Mouse (Mus musculus) hindbrain, embryonic 11.5 days (tissue): ENCODE measurements at regions not wholly inside any gene's neighbourhood (a gene's known extent, or its start where the extent isn't known, plus 50 kb on each side); places are given as distances from the start of the nearest gene placed in this dataset.

Experiments
- ATAC-seq: fragments of 200-750 bp; cut with Nextera tagmentation; 2 replicates; pipeline ENCODE4 v1.8.0; 2017; ENCODE audit warnings: mild to moderate bottlenecking, moderate TSS enrichment, moderate library complexity; ENCODE audit not compliant: low FRiP score
- DNase-seq: peaks from one replicate; pipeline ENCODE4 v3.0.0-alpha.2; 2015; ENCODE audit warnings: low spot score
- H3K27ac ChIP-seq: fragments of 300-500 bp; sonication (generic); 2 replicates; pipeline ENCODE4 v1.5.1; 2014; ENCODE audit warnings: mild to moderate bottlenecking, low read depth, low read length
- H3K27me3 ChIP-seq: fragments of 300-500 bp; sonication (generic); 2 replicates; pipeline ENCODE4 v1.6.1; 2014; ENCODE audit warnings: mild to moderate bottlenecking, low read length, moderate library complexity, mixed read lengths; ENCODE audit not compliant: control insufficient read depth, insufficient read depth
- H3K36me3 ChIP-seq: fragments of 300-500 bp; sonication (generic); 2 replicates; pipeline ENCODE4 v1.6.1; 2014; ENCODE audit warnings: mild to moderate bottlenecking, low read length, moderate library complexity, mixed read lengths; ENCODE audit not compliant: control insufficient read depth, insufficient read depth
- H3K4me1 ChIP-seq: fragments of 300-500 bp; sonication (generic); replicated peaks from 2 replicates; pipeline ENCODE4 v1.6.1; 2014; ENCODE audit warnings: low read length, mixed read lengths; ENCODE audit not compliant: control insufficient read depth, insufficient read depth
- H3K4me2 ChIP-seq: fragments of 300-500 bp; sonication (generic); replicated peaks from 2 replicates; pipeline ENCODE4 v1.6.1; 2014; ENCODE audit warnings: mild to moderate bottlenecking, low read depth, low read length
- H3K4me3 ChIP-seq: fragments of 300-500 bp; sonication (generic); 2 replicates; pipeline ENCODE4 v1.5.1; 2014; ENCODE audit warnings: low read depth, low read length
- H3K9ac ChIP-seq: fragments of 300-500 bp; sonication (generic); 2 replicates; pipeline ENCODE4 v1.6.1; 2014; ENCODE audit warnings: low read depth, low read length
- H3K9me3 ChIP-seq: fragments of 300-500 bp; sonication (generic); 2 replicates; pipeline ENCODE4 v1.6.1; 2016; ENCODE audit warnings: low read length; ENCODE audit not compliant: control insufficient read depth
- WGBS: fragments of 180-500 bp; shearing (Covaris S2); extraction: QIAGEN DNeasy Blood & Tissue Kit; methylation state at CpG from one replicate; pipeline ENCODE4 v1.1.7; 2014; 5-methylcytosine and 5-hydroxymethylcytosine counted together

DNA sequence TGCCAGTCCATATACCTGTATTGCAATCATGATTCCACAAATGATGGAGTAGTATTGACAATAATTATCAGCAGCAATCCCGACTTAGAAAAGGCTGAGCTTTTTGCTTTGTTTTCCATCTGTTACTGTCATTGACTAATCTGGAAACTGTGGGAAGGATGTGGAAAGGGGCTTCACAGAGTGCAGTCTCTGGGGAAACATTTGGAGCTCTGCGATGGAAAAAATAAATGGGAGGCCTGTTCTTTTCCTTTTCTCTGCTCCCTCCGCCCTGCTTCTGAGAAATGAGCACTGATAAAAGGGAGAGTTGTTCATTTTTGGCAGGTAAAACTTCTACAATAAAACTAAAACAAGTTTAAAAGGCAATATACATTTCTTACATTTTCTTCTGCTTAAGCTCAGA is 58.3 kb upstream of the Mast4 start:
- no peak for ATAC-seq
- WGBS: 77% methylated on average over 3 of the region's 3 CpGs

DNA sequence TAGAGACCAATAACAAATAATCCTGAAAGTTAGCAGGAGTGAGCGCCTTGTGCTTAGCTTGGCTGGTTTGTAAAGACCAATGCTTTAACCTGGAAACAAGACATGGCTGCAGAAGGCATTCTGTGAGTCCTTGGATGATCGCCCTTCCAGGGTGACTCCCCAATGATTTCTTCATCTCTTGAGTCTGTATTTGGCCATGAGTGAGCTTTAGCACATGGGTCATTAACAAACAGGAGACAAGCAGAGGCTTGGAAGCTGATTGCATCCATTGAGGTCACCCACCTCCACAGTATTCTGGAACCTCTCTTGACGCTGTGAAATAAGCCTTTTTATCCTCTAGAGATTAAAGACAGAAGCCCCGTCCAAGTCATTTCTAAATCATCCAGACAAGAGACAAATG is 57.1 kb upstream of the Mast4 start:
- Histone ChIP-seq H3K36me3 (no peaks in the 10 kb centered on the region), H3K4me3 (no peak overlapping the region), H3K27me3 (no peaks in the 10 kb centered on the region), H3K9me3 (no peaks in the 10 kb centered on the region), H3K4me1 (no peaks in the 10 kb centered on the region), H3K9ac (no peak overlapping the region), H3K27ac (no peak overlapping the region), H3K4me2 (no peak overlapping the region)
- DNase-seq (no peak), ATAC-seq (no peak)
- WGBS: 93% methylated on average over 4 of the region's 4 CpGs

More for the DNA sequence above, 58.3 kb upstream of the Mast4 start:
- no peaks in the 10 kb centered on the region for H3K36me3 ChIP-seq
- H3K27ac ChIP-seq: no peak overlapping the region
- no peaks in the 10 kb centered on the region for H3K9me3 ChIP-seq
- no peaks in the 10 kb centered on the region for H3K4me1 ChIP-seq
- no peak overlapping the region for H3K4me3 ChIP-seq
- no peaks in the 10 kb centered on the region for H3K27me3 ChIP-seq
- no peak for DNase-seq
- H3K9ac ChIP-seq: no peak overlapping the region
- no peak overlapping the region for H3K4me2 ChIP-seq

DNA sequence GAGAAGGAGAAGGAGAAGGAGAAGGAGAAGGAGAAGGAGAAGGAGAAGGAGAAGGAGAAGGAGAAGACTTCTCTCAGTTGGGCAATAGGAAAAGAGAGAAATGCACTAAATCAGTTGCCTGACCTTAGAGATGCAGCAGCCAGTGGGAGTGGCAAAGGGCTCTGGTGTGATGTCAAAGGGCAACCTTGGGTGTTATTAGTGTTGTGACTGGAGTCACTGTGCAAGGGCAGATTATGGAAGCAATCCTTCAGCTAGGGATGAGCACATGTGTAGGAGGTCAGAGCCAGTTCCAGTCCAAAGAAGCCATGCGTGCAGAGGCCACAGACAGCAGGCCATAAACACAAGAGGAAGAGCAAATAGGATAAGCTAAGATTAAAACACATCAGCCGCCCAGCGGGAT is 56.7 kb upstream of the Mast4 start:
- WGBS: 90% methylated on average over 3 of the region's 3 CpGs
- DNase-seq (no peak), ATAC-seq (no peak)
- H3K27me3 ChIP-seq: no peaks in the 10 kb centered on the region
- H3K4me3 ChIP-seq: no peak overlapping the region
- no peak overlapping the region for H3K9ac ChIP-seq
- H3K4me1 ChIP-seq: no peaks in the 10 kb centered on the region
- no peaks in the 10 kb centered on the region for H3K9me3 ChIP-seq
- H3K27ac ChIP-seq: no peak overlapping the region
- no peaks in the 10 kb centered on the region for H3K36me3 ChIP-seq
- H3K4me2 ChIP-seq: no peak overlapping the region

DNA sequence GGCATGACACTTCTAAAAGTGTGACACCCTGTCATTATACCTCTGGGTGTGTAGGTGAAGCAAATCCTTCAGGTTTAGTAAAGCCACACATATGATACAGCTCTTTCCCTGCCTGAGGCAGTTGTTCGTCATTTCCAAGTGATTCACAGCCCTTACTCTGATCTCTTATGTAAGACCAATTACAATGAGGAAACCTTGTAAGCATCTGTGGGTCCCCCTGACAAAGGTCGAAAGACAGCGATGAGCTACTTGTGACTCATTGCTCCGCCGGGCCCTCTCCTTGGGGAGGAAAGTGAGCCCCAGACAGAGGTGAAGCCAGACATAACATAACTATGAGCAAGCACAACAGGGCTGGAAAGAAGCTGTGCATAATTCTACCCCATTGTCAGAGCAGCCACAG is 52.7 kb upstream of the Mast4 start:
- 89% methylated on average over 5 of the region's 5 CpGs for WGBS
- ATAC-seq (no peak), DNase-seq (no peak)
- Histone ChIP-seq H3K4me2 (no peak overlapping the region), H3K9me3 (no peaks in the 10 kb centered on the region), H3K4me1 (no peaks in the 10 kb centered on the region), H3K27ac (no peak overlapping the region), H3K27me3 (no peaks in the 10 kb centered on the region), H3K9ac (no peak overlapping the region), H3K36me3 (no peaks in the 10 kb centered on the region), H3K4me3 (no peak overlapping the region)
